Mouse (Mus musculus) megakaryocyte, embryonic 14.5 days (primary cell): Measurements from ENCODE around the gene Rinl. TPM values are rescaled to one million over a fixed set of nuclear protein-coding genes. Genes with fewer than 3 reads are reported as not detected.

Experiments used
- H3K27me3 ChIP-seq: replicated peaks from 2 replicates; pipeline ENCODE3; 2012; ENCODE audit warnings: inconsistent platforms
- H3K36me3 ChIP-seq: replicated peaks from 2 replicates; pipeline ENCODE3; 2012; ENCODE audit warnings: low read length, inconsistent platforms, mixed read lengths
- H3K4me1 ChIP-seq: 2 replicates; pipeline ENCODE4 v1.6.1; 2012; ENCODE audit warnings: inconsistent platforms
- H3K4me3 ChIP-seq: replicated peaks from 2 replicates; pipeline ENCODE3; 2012; ENCODE audit warnings: moderate library complexity, mild to moderate bottlenecking, inconsistent platforms
- H3K9me3 ChIP-seq: 2 replicates; pipeline ENCODE4 v1.6.1; 2012; ENCODE audit warnings: inconsistent platforms
- FLI1 ChIP-seq: IDR thresholded peaks from 2 replicates; pipeline ENCODE4 v1.6.1; 2012; ENCODE audit warnings: low read length, inconsistent platforms, mixed read lengths
- GATA1 ChIP-seq: IDR thresholded peaks from 3 replicates; pipeline ENCODE4 v1.6.1; 2012; ENCODE audit warnings: mixed read lengths, low read length, inconsistent platforms, borderline replicate concordance
- polyA plus RNA-seq: library from polyadenylated mRNA; stranded (reverse); fragments of >175 nt; gene quantifications from 2 replicates; pipeline ENCODE4 v1.2.3, GENCODE M21; 2012; ENCODE audit warnings: low replicate concordance; ENCODE audit not compliant: insufficient read depth

The Rinl gene
- polyA plus RNA-seq, 1 experiment, result 66.7 TPM

DNA sequence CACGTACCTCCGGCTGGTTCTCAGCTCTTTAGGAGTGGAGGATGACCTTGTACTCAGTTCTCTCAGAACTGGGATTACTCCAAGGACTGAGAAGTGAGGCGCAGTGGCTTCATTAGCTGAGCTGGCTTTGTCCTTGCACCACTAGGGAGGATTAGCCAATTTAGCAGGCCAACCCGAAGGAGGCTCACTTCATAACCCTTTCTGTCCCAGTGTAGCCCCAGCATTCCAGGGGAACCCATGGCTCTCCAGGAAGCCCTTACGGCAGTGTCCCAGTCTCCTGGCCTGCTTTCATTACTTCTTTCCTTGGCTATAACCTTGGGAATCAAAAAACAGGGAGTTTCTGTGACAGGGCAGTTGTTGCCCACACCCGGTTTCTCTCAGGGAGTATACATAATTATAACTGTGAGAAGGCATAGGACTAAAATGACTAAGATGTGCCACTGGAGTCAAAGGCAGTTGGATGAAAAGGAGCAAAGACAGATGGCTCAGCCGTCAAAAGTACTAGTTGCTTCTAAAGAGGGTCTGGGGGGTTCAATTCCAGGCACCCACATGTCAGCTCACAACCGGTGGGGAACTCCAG is 19.0 kb downstream of the Rinl start:
- Histone ChIP-seq H3K4me3 (peak overlapping the region; percentile 99), H3K4me1 (peaks cover 64% of the 10 kb centered on the region), H3K9me3 (no peaks in the 10 kb centered on the region), H3K36me3 (peaks cover 10% of the 10 kb centered on the region), H3K27me3 (no peaks in the 10 kb centered on the region)
- TF ChIP-seq GATA1, result no peak

GRCm38 (mm10) chr7:28808221-28808941 is 19.6 kb downstream of the Rinl start, which contains the start of gene Hnrnpl:
Gene Hnrnpl, plus strand, starts transcription at chr7:28808541.
- H3K4me1 ChIP-seq, result peaks cover 64% of the 10 kb centered on the region
- TF ChIP-seq GATA1, result no peak
- no peak for TF ChIP-seq FLI1
- H3K36me3 ChIP-seq, result peaks cover 16% of the 10 kb centered on the region
- H3K27me3 ChIP-seq, result no peaks in the 10 kb centered on the region
- H3K4me3 ChIP-seq, result peak within 1 kb of the TSS; percentile 99
- no peaks in the 10 kb centered on the region for H3K9me3 ChIP-seq

- Histone ChIP-seq H3K9me3 (no peaks in the 10 kb centered on the region), H3K36me3 (peaks cover 22% of the 10 kb centered on the region), H3K4me3 (peak overlapping the region; percentile 99), H3K27me3 (no peaks in the 10 kb centered on the region), H3K4me1 (peaks cover 64% of the 10 kb centered on the region)
- TF ChIP-seq GATA1, result no peak
- no peak for TF ChIP-seq FLI1
Observed at GRCm38 (mm10) chr7:28808957-28809393, 20.2 kb downstream of the Rinl start.

DNA sequence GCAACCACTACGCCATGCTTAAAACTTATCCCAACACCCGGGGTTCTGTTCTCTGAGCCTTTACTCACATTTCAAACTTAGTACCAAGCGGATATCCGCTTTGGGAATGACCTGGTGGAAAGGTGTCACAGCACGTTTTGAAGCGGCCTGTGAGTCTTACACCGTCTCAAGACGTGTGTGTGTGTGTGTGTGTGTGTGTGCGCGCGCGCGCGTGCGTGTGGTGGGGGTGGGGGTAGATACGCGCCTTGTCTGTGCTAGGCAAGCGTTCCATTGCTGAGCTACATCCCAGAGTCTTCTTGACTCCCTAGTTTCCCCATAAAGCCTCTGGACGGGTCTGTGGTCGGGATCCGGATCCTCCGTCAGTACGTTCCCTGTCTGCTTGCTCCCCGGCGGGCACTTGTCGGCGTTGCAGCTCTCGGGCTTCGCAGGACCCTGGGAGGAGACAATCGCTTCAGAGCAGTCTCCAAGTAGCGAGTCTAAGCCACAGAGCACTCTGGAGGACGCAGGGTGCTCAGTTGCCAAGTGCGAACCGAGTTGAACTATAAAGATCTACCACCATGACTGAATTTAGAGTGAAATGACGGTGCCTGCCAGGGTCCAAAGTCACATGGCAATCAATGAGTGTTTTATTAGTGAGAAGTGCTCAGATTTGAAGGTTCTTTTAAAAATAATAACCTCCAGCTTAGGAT is 20.8 kb downstream of the Rinl start:
- Histone ChIP-seq H3K27me3 (no peaks in the 10 kb centered on the region), H3K4me3 (peak overlapping the region; percentile 99), H3K4me1 (peaks cover 64% of the 10 kb centered on the region), H3K36me3 (peaks cover 28% of the 10 kb centered on the region), H3K9me3 (no peaks in the 10 kb centered on the region)
- no peak for TF ChIP-seq FLI1
- TF ChIP-seq GATA1, result no peak

DNA sequence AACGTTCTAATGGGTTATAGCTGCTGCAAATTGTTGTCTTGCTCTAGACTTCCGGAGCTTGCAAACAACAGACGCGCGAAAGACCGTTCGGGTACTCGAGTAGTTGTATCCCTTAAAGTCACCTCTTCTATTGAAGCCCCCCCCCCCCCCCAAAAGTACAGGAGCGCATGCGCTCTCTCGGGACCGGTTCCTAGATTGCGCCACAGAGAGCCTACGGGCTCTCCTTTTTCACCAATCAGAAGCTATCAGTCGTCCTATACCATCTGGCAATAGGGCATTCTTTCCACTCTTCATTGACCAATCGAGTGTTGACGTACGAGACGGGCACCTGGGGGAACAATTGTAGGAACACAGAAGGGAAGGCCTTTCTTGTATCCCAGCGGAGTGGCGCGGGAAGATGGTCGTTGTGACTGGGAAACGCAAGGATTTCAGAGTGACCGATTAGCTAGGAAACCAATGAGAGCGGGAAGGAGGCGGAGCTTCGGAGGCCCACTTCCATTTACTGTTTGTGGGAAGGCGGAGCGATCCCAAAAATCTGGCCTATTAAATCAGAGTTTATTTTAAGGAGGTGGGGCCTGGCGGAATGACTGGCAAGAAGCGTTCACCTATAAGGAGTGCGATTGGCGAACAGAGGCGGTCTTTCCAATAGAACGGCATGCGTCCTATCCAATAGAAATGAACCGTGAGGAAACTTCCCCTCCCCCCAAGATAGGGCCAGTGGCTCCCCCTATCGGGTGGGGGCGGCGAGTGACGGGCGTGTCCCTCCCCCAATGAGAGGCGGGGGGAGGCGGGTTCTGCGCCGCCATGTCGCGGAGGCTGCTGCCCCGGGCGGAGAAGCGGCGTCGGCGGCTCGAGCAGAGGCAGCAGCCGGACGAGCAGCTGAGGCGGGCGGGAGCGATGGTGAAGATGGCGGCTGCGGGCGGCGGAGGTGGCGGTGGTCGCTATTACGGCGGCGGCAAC is 21.6 kb downstream of the Rinl start:
- Histone ChIP-seq H3K27me3 (no peaks in the 10 kb centered on the region), H3K9me3 (no peaks in the 10 kb centered on the region), H3K4me1 (peaks cover 65% of the 10 kb centered on the region), H3K4me3 (peak overlapping the region; percentile 99), H3K36me3 (peaks cover 36% of the 10 kb centered on the region)
- TF ChIP-seq GATA1 (0 out of 3 replicates have a peak, but pooled peaks have one; percentile 28), FLI1 (no peak)

- peaks cover 45% of the 10 kb centered on the region for H3K36me3 ChIP-seq
- no peaks in the 10 kb centered on the region for H3K27me3 ChIP-seq
- peak overlapping the region; percentile 99 for H3K4me3 ChIP-seq
- TF ChIP-seq GATA1, result no peak
- no peak for TF ChIP-seq FLI1
- H3K4me1 ChIP-seq, result peaks cover 67% of the 10 kb centered on the region
- no peaks in the 10 kb centered on the region for H3K9me3 ChIP-seq
Observed at GRCm38 (mm10) chr7:28811228-28811627, 22.5 kb downstream of the Rinl start.

- H3K4me3 ChIP-seq, result peak overlapping the region; percentile 99
- H3K36me3 ChIP-seq, result peaks cover 50% of the 10 kb centered on the region
- H3K27me3 ChIP-seq, result no peaks in the 10 kb centered on the region
- H3K9me3 ChIP-seq, result no peaks in the 10 kb centered on the region
- TF ChIP-seq GATA1 (no peak), FLI1 (no peak)
- H3K4me1 ChIP-seq, result peaks cover 69% of the 10 kb centered on the region
Observed at GRCm38 (mm10) chr7:28811640-28812275, 23.0 kb downstream of the Rinl start.

GRCm38 (mm10) chr7:28812436-28812835 is 23.7 kb downstream of the Rinl start:
- H3K4me3 ChIP-seq, result peak overlapping the region; percentile 99
- H3K36me3 ChIP-seq, result peaks cover 57% of the 10 kb centered on the region
- H3K9me3 ChIP-seq, result no peaks in the 10 kb centered on the region
- H3K4me1 ChIP-seq, result peaks cover 71% of the 10 kb centered on the region
- H3K27me3 ChIP-seq, result no peaks in the 10 kb centered on the region
- TF ChIP-seq FLI1 (no peak), GATA1 (no peak)

DNA sequence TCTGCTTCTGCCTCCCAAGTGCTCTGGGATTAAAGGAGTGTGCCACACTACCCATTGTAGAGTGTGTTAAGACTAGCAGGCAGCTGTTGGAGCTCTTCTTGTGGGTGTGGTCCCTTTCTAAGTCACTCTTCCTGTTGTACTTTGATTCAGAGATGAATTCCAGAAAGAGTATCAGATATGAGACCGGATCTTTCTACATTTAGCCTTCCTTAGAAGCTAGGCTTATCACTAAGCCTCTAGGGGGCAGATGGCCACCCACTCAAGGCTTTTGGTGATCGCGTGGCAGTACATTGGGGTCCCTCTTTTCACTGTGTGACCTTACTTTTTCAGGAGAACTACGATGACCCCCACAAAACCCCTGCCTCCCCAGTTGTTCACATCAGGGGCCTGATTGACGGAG is 24.2 kb downstream of the Rinl start:
- Histone ChIP-seq H3K27me3 (no peaks in the 10 kb centered on the region), H3K4me3 (peak overlapping the region; percentile 99), H3K9me3 (no peaks in the 10 kb centered on the region), H3K36me3 (peaks cover 62% of the 10 kb centered on the region), H3K4me1 (peaks cover 71% of the 10 kb centered on the region)
- TF ChIP-seq GATA1 (no peak), FLI1 (no peak)
